In genomic region chr19:11613776-11614443, GRCm38 (mm10) we compare ENCODE assay signal across 38 mouse cellular contexts. TPM values are rescaled to one million over a fixed set of nuclear protein-coding genes. Genes with fewer than 3 reads are reported as not detected.
A peak's percentile ranks its signal among the peaks of the same experiment; 100 is the strongest.
DNase-seq lines count a peak whose midpoint lies in the region; ATAC-seq and TF ChIP-seq lines count a peak whose summit lies in the region.
"Had no signal": no experiment of that assay in that cellular context is flagged by ENCODE, and none has a peak within 500 bp of the region (broad histone marks: within the 10 kb centered on the region; RNA-seq: fewer than 3 reads in every experiment).

No protein-coding gene starts in this region.

- no peak overlapping the region for H3K4me2 ChIP-seq in lung, embryonic 14.5 days
- H3K4me2 ChIP-seq: forebrain, embryonic 12.5 days; heart, embryonic 12.5 days; hindbrain, embryonic 14.5 days; limb, embryonic 13.5 days; liver, embryonic 11.5 days; midbrain, embryonic 15.5 days; stomach, embryonic 15.5 days had no signal

- H3K4me3 ChIP-seq in lung, embryonic 14.5 days (ENCODE audit: low read depth, low read length), result no peak overlapping the region
- no peak overlapping the region for H3K4me3 ChIP-seq in lung, adult 2 months (replicated peaks; ENCODE audit: extremely low read depth, low read depth, low read length)
- peak overlapping the region; percentile 34 to 45 for H3K4me3 ChIP-seq in MEL (ENCODE audit: control insufficient read depth in 1 of 2, insufficient read depth in 1 of 2, low read depth in 2 of 2, low read length in 2 of 2)
- H3K4me3 ChIP-seq in embryonic fibroblast, embryonic 13.5 days (ENCODE audit: insufficient read depth, low read length), result no peak overlapping the region
- H3K4me3 ChIP-seq: forebrain, embryonic 12.5 days; heart, adult 2 months; heart, embryonic 12.5 days; limb, embryonic 13.5 days; midbrain, embryonic 15.5 days; stomach, embryonic 15.5 days had no signal

- no peak overlapping the region for H3K9ac ChIP-seq in lung, embryonic 14.5 days
- H3K9ac ChIP-seq in MEL (ENCODE audit: control insufficient read depth, low read depth, low read length, poor library complexity, severe bottlenecking), result peak overlapping the region; percentile 66
- H3K9ac ChIP-seq: forebrain, embryonic 12.5 days; forebrain, postnatal 0 days; heart, embryonic 12.5 days; hindbrain, embryonic 14.5 days; limb, embryonic 13.5 days; midbrain, embryonic 15.5 days; stomach, embryonic 15.5 days had no signal

- no peaks in the 10 kb centered on the region for H3K36me3 ChIP-seq in lung, embryonic 14.5 days (ENCODE audit: insufficient read depth)
- H3K36me3 ChIP-seq in MEL (ENCODE audit: control insufficient read depth in 1 of 2, insufficient read depth in 2 of 2, low read length in 2 of 2), result peaks cover 0 to 48% of the 10 kb centered on the region in 2 experiments; a peak in 2 of 4 replicates
- H3K36me3 ChIP-seq: forebrain, embryonic 12.5 days; heart, embryonic 12.5 days; limb, embryonic 13.5 days; midbrain, embryonic 15.5 days; stomach, embryonic 15.5 days had no signal

- no peak for TF ChIP-seq POLR2A in lung, adult 2 months (IDR thresholded peaks at IDR 0.05; ENCODE audit: borderline replicate concordance, extremely low read depth, low read depth, low read length)
- TF ChIP-seq POLR2A in MEL (IDR thresholded peaks at IDR 0.05; ENCODE audit: control insufficient read depth in 1 of 2, insufficient read depth in 1 of 2, low read depth in 1 of 2, low read length in 2 of 2, poor library complexity in 1 of 2), result no peak
- no peak for TF ChIP-seq POLR2A in embryonic fibroblast, embryonic 13.5 days (IDR thresholded peaks at IDR 0.05; ENCODE audit: low read depth, low read length)

- no peak for TF ChIP-seq CTCF in lung, embryonic 14.5 days (IDR thresholded peaks at IDR 0.05; ENCODE audit: low read depth)
- no peak for TF ChIP-seq CTCF in lung, adult 2 months (IDR thresholded peaks at IDR 0.05; ENCODE audit: insufficient read depth, low read length)
- TF ChIP-seq CTCF in MEL (IDR thresholded peaks at IDR 0.05 in 2 of 3, conservative IDR thresholded peaks at IDR 0.05 in 1 of 3; ENCODE audit: control insufficient read depth in 1 of 3, insufficient read depth in 1 of 3, low read depth in 2 of 3, low read length in 3 of 3, poor library complexity in 1 of 3, severe bottlenecking in 1 of 3), result no peak
- no peak for TF ChIP-seq CTCF in embryonic fibroblast, embryonic 13.5 days (IDR thresholded peaks at IDR 0.05; ENCODE audit: borderline replicate concordance, insufficient read depth, low read length)

- peak overlapping the region; percentile 6; the same call in 1 of the 2 replicates for H3K27ac ChIP-seq in lung, embryonic 14.5 days (ENCODE audit: low read depth)
- peak overlapping the region; percentile 98 for H3K27ac ChIP-seq in MEL (ENCODE audit: control insufficient read depth, low read depth, low read length)
- peak overlapping the region; percentile 75 for H3K27ac ChIP-seq in embryonic fibroblast, embryonic 13.5 days (ENCODE audit: insufficient read depth, low read length)
- H3K27ac ChIP-seq: forebrain, embryonic 12.5 days; heart, adult 2 months; hindbrain, embryonic 14.5 days; limb, embryonic 13.5 days; midbrain, embryonic 15.5 days; stomach, embryonic 15.5 days had no signal

- 0 out of 2 replicates have a peak, but pooled peaks cover 3% of the 10 kb centered on the region for H3K4me1 ChIP-seq in lung, embryonic 14.5 days (ENCODE audit: insufficient read depth)
- H3K4me1 ChIP-seq in lung, adult 2 months (ENCODE audit: control insufficient read depth, insufficient read depth, low read length), result peaks cover 2% of the 10 kb centered on the region; the same call in 1 of the 2 replicates
- H3K4me1 ChIP-seq in MEL (ENCODE audit: control insufficient read depth in 1 of 2, insufficient read depth in 2 of 2, low read length in 2 of 2), result peaks cover 32 to 36% of the 10 kb centered on the region in 2 experiments
- peaks cover 10% of the 10 kb centered on the region for H3K4me1 ChIP-seq in embryonic fibroblast, embryonic 13.5 days (ENCODE audit: control insufficient read depth, insufficient read depth, low read length)
- H3K4me1 ChIP-seq: forebrain, embryonic 12.5 days; heart, embryonic 12.5 days; limb, embryonic 13.5 days; midbrain, embryonic 15.5 days; stomach, embryonic 15.5 days had no signal

- DNase-seq in cerebellum, postnatal 36 days, result peak; percentile 7 to 9
- no peak for DNase-seq in cerebellum, adult 18-20 months
- DNase-seq in lung, embryonic 14.5 days, result peak; percentile 47
- no peak for DNase-seq in lung, adult 2 months
- peak; percentile 76 for DNase-seq in MEL (ENCODE audit: low read depth, low spot score)
- no peak for DNase-seq in thymus, adult 18-20 months
- DNase-seq: adrenal gland, postnatal 36 days; B cell, adult 2 months; forebrain, postnatal 0 days; heart, adult 2 months; heart, postnatal 4 days; kidney, adult 11 months; kidney, postnatal 14 days; lung, postnatal 10 days; right cerebral cortex, postnatal 25 days; thymus, postnatal 25 days had no signal

- peak; percentile 51 to 67; a peak in 3 of 4 replicates for TF ChIP-seq EP300 in MEL (IDR thresholded peaks at IDR 0.05; ENCODE audit: low read depth in 1 of 2, low read length in 2 of 2)

- 27% methylated on average over 8 of the region's 8 CpGs for WGBS in lung, embryonic 14.5 days
- WGBS in lung, adult 2 months, result 35% methylated on average over 8 of the region's 8 CpGs

- no peaks in the 10 kb centered on the region for H3K9me3 ChIP-seq in lung, embryonic 14.5 days (ENCODE audit: low read depth, low read length)
- H3K9me3 ChIP-seq in MEL (replicated peaks; ENCODE audit: insufficient read depth, low read length), result no peaks in the 10 kb centered on the region
- H3K9me3 ChIP-seq: forebrain, embryonic 12.5 days; heart, embryonic 12.5 days; limb, embryonic 13.5 days; midbrain, embryonic 15.5 days; stomach, embryonic 15.5 days had no signal

- H3K27me3 ChIP-seq in lung, embryonic 14.5 days (ENCODE audit: insufficient read depth, low read length), result no peaks in the 10 kb centered on the region
- H3K27me3 ChIP-seq in MEL (ENCODE audit: control insufficient read depth in 1 of 2, insufficient read depth in 2 of 2, low read length in 2 of 2), result no peaks in the 10 kb centered on the region
- H3K27me3 ChIP-seq: forebrain, embryonic 12.5 days; heart, embryonic 12.5 days; limb, embryonic 13.5 days; midbrain, embryonic 15.5 days; stomach, embryonic 15.5 days had no signal

- no peak for TF ChIP-seq RAD21 in MEL (IDR thresholded peaks at IDR 0.05; ENCODE audit: low read depth, low read length)

- H3K79me2 ChIP-seq in MEL (ENCODE audit: control insufficient read depth, insufficient read depth, low read length, poor library complexity), result no peaks in the 10 kb centered on the region

- no peak for ATAC-seq in lung, embryonic 14.5 days (ENCODE audit: insufficient read depth)
- ATAC-seq: activated CD4-positive, CD25-positive, alpha-beta regulatory T cell, adult 4 months; forebrain, postnatal 0 days; inflammation-experienced regulatory T-cells, adult 6 months; midbrain, embryonic 15.5 days had no signal

TF ChIP-seq in MEL, 35 proteins besides CTCF, POLR2A, EP300 and RAD21 (continues in another document):
- TF ChIP-seq ETS1 (IDR thresholded peaks at IDR 0.05; ENCODE audit: low read depth, low read length) (peak; percentile 82), POLR2AphosphoS2 (IDR thresholded peaks at IDR 0.05; ENCODE audit: low read length) (no peak), ELF1 (IDR thresholded peaks at IDR 0.05; ENCODE audit: low read depth, low read length) (no peak), USF1 (IDR thresholded peaks at IDR 0.05; ENCODE audit: low read depth, low read length) (no peak), MAX (IDR thresholded peaks at IDR 0.05; ENCODE audit: low read length) (0 out of 2 replicates have a peak, but pooled peaks have one; percentile 4), E2F4 (IDR thresholded peaks at IDR 0.05; ENCODE audit: borderline replicate concordance, low read depth, low read length) (no peak), USF2 (IDR thresholded peaks at IDR 0.05; ENCODE audit: borderline replicate concordance in 1 of 2, insufficient read depth in 1 of 2, low read depth in 1 of 2, low read length in 2 of 2) (no peak), POLR2AphosphoS5 (IDR thresholded peaks at IDR 0.05; ENCODE audit: borderline replicate concordance, low read depth, low read length) (no peak), SIN3A (IDR thresholded peaks at IDR 0.05; ENCODE audit: low read length) (peak; percentile 47; the same call in 1 of the 2 replicates), JUND (IDR thresholded peaks at IDR 0.05; ENCODE audit: low read depth, low read length) (no peak)

RNA-seq across cellular contexts. Expression of gene Ms4a6d, which starts 9.3 kb away (rescaled TPM):
- polyA plus RNA-seq in lung, embryonic 14.5 days (2014; fragmentation: Nextera tagmentation; extraction: Ambion mirVana), result 5.2 and 6.0 TPM in 2 replicates
- polyA plus RNA-seq in lung, adult 2 months (2012; rRNA removed), result 2.5 and 4.1 TPM in 2 replicates
- total RNA-seq in MEL (2012; rRNA removed), result not detected in 2 replicates
- polyA plus RNA-seq in MEL (2012; ENCODE audit: insufficient read depth in 1 of 2, insufficient read length in 2 of 2, low read depth in 1 of 2, low replicate concordance in 2 of 2, missing spikeins in 1 of 2), result not detected
- polyA plus RNA-seq in embryonic fibroblast, embryonic 13.5 days (2011; ENCODE audit: insufficient read length, low read depth, missing spikeins), result 0.67 and 2.2 TPM in 2 replicates

RNA-seq across cellular contexts. Expression of gene Ms4a2, which starts 9.6 kb away (rescaled TPM):
- 0.12 TPM in 1 of 2 replicates, not detected in the other for polyA plus RNA-seq in lung, embryonic 14.5 days (2014; fragmentation: Nextera tagmentation; extraction: Ambion mirVana)
- polyA plus RNA-seq in lung, adult 2 months (2012; rRNA removed), result 0.05 and 0.14 TPM in 2 replicates
- total RNA-seq in MEL (2012; rRNA removed), result 1.5 and 3.1 TPM in 2 replicates
- under 1 TPM in 1 of 2 experiments, not detected in 1; 0.32 TPM for polyA plus RNA-seq in MEL (2012; ENCODE audit: insufficient read depth in 1 of 2, insufficient read length in 2 of 2, low read depth in 1 of 2, low replicate concordance in 2 of 2, missing spikeins in 1 of 2)
- polyA plus RNA-seq in embryonic fibroblast, embryonic 13.5 days (2011; ENCODE audit: insufficient read length, low read depth, missing spikeins), result not detected in 2 replicates
- total RNA-seq: adrenal gland, postnatal 36 days; forebrain, postnatal 0 days; layer of hippocampus, postnatal 10 days; left cerebral cortex, adult 18-20 months; left cerebral cortex, postnatal 25 days had no signal
- polyA plus RNA-seq: activated CD4-positive, CD25-positive, alpha-beta regulatory T cell, adult 4 months; adrenal gland, adult 2 months; forebrain, embryonic 12.5 days; forebrain, postnatal 0 days; heart, embryonic 12.5 days; hindbrain, embryonic 14.5 days; midbrain, embryonic 15.5 days; neural tube, embryonic 11.5 days had no signal

RNA-seq across cellular contexts. Expression of gene Ms4a3, which starts 26.7 kb away (rescaled TPM):
- not detected in 2 replicates for polyA plus RNA-seq in lung, embryonic 14.5 days (2014; fragmentation: Nextera tagmentation; extraction: Ambion mirVana)
- polyA plus RNA-seq in lung, adult 2 months (2012; rRNA removed), result not detected in 2 replicates
- 0.88 and 1.0 TPM in 2 replicates for total RNA-seq in MEL (2012; rRNA removed)
- 1 to 10 TPM in 1 of 2 experiments, not detected in 1; 1.0 TPM for polyA plus RNA-seq in MEL (2012; ENCODE audit: insufficient read depth in 1 of 2, insufficient read length in 2 of 2, low read depth in 1 of 2, low replicate concordance in 2 of 2, missing spikeins in 1 of 2)
- polyA plus RNA-seq in embryonic fibroblast, embryonic 13.5 days (2011; ENCODE audit: insufficient read length, low read depth, missing spikeins), result not detected in 2 replicates
- total RNA-seq: adrenal gland, adult 2 months; adrenal gland, postnatal 36 days; forebrain, postnatal 0 days; gastrocnemius, adult 8-10 months; gastrocnemius, postnatal 4 days; heart, adult 2 months; heart, postnatal 4 days; layer of hippocampus, postnatal 10 days; left cerebral cortex, adult 18-20 months; left cerebral cortex, postnatal 25 days; neutrophil, adult 5-6 weeks had no signal
- polyA plus RNA-seq: activated CD4-positive, CD25-positive, alpha-beta regulatory T cell, adult 4 months; adrenal gland, adult 2 months; brain, embryonic 14.5 days; forebrain, embryonic 12.5 days; forebrain, postnatal 0 days; heart, adult 2 months; heart, postnatal 0 days; hindbrain, embryonic 14.5 days; inflammation-experienced regulatory T-cells, adult 6 months; kidney, embryonic 14.5 days; limb, embryonic 13.5 days; midbrain, embryonic 15.5 days had no signal

RNA-seq across cellular contexts. Expression of gene Oosp2, which starts 46.4 kb away (rescaled TPM):
- not detected in 2 replicates for polyA plus RNA-seq in lung, embryonic 14.5 days (2014; fragmentation: Nextera tagmentation; extraction: Ambion mirVana)
- not detected in 2 replicates for polyA plus RNA-seq in lung, adult 2 months (2012; rRNA removed)
- not detected in 2 replicates for total RNA-seq in MEL (2012; rRNA removed)
- polyA plus RNA-seq in MEL (2012; ENCODE audit: insufficient read depth in 1 of 2, insufficient read length in 2 of 2, low read depth in 1 of 2, low replicate concordance in 2 of 2, missing spikeins in 1 of 2), result not detected
- not detected in 2 replicates for polyA plus RNA-seq in embryonic fibroblast, embryonic 13.5 days (2011; ENCODE audit: insufficient read length, low read depth, missing spikeins)
- total RNA-seq: forebrain, postnatal 0 days; gastrocnemius, adult 8-10 months; gastrocnemius, postnatal 4 days; heart, adult 2 months; heart, postnatal 4 days; layer of hippocampus, postnatal 10 days; left cerebral cortex, adult 18-20 months; left cerebral cortex, postnatal 25 days; neutrophil, adult 5-6 weeks had no signal
- polyA plus RNA-seq: activated CD4-positive, CD25-positive, alpha-beta regulatory T cell, adult 4 months; adrenal gland, adult 2 months; brain, embryonic 14.5 days; embryonic facial prominence, embryonic 14.5 days; forebrain, embryonic 12.5 days; forebrain, postnatal 0 days; heart, adult 2 months; heart, embryonic 12.5 days; heart, postnatal 0 days; hindbrain, embryonic 14.5 days; inflammation-experienced regulatory T-cells, adult 6 months; kidney, embryonic 14.5 days; limb, embryonic 13.5 days; liver, embryonic 11.5 days; midbrain, embryonic 15.5 days; neural tube, embryonic 11.5 days; stomach, embryonic 15.5 days had no signal

Comparison
In these comparisons a context has a peak if more than half of its experiments do, and no peak if none do; other contexts are left out.
1. DNase-seq: peak in cerebellum, postnatal 36 days (2 of 2), lung, embryonic 14.5 days (single experiment) and MEL (single experiment); none in cerebellum, adult 18-20 months (0 of 2), lung, adult 2 months (single experiment) and thymus, adult 18-20 months (0 of 2).
2. H3K27ac ChIP-seq: peak in every context shown above with its lines; median percentile 98 in MEL; 75 in embryonic fibroblast, embryonic 13.5 days; 6 in lung, embryonic 14.5 days.
3. H3K4me3 ChIP-seq: peak in MEL (2 of 2); none in lung, embryonic 14.5 days (single experiment), lung, adult 2 months (single experiment) and embryonic fibroblast, embryonic 13.5 days (single experiment).